Mouse (Mus musculus): ENCODE data around the gene Amhr2.

DNA sequence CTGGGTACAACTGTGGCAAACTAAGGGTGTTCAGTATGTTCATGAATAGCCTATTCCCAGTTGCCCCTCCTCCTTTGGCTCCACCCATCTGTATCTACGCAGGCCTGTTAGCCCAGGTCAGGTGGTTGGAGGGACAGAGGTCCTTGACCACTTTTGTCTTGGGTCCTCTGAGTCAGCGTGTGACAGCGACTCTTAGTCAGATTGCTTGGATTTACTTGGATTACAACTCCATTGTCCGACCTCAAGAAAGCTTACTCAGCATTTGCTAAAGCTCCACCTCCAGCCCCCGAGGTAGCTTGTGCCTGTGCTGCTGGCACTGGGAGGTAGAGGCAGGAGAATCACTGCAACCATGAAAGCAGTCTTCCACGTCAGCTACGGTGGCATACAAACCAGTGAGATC is 5.8 kb downstream of the Amhr2 start:
- TF ChIP-seq GATA1 (IDR thresholded peaks at IDR 0.05; ENCODE audit: borderline replicate concordance, low read length), result no peak
- no peak for TF ChIP-seq FLI1 (IDR thresholded peaks at IDR 0.05; ENCODE audit: low read length)

Measured in megakaryocyte, embryonic 14.5 days (primary cell).